Mouse (Mus musculus) heart, embryonic 11.5 days (tissue): ENCODE results near the gene Thsd4. TPM values are rescaled to one million over a fixed set of nuclear protein-coding genes. Genes with fewer than 3 reads are reported as not detected.

ENCODE experiments used
- ATAC-seq: fragments of 200-750 bp; cut with Nextera tagmentation; replicated peaks from 2 replicates; pipeline ENCODE4 v1.8.0; 2017; ENCODE audit warnings: moderate library complexity; ENCODE audit not compliant: insufficient number of reproducible peaks, low FRiP score, low TSS enrichment
- H3K27ac ChIP-seq: fragments of 300-500 bp; sonication (generic); 2 replicates; pipeline ENCODE4 v1.5.1; 2014; ENCODE audit warnings: mild to moderate bottlenecking, low read depth, low read length
- H3K27me3 ChIP-seq: fragments of 300-500 bp; sonication (generic); 2 replicates; pipeline ENCODE4 v1.6.1; 2014; ENCODE audit warnings: mild to moderate bottlenecking, low read length, mixed read lengths; ENCODE audit not compliant: control insufficient read depth, insufficient read depth
- H3K36me3 ChIP-seq: fragments of 300-500 bp; sonication (generic); 2 replicates; pipeline ENCODE4 v1.6.1; 2014; ENCODE audit warnings: mild to moderate bottlenecking, low read length, moderate library complexity, mixed read lengths; ENCODE audit not compliant: control insufficient read depth, insufficient read depth
- H3K4me1 ChIP-seq: fragments of 300-500 bp; sonication (generic); 2 replicates; pipeline ENCODE4 v1.6.1; 2014; ENCODE audit warnings: low read length; ENCODE audit not compliant: control insufficient read depth, insufficient read depth
- H3K4me2 ChIP-seq: fragments of 300-500 bp; sonication (generic); 2 replicates; pipeline ENCODE4 v1.6.1; 2014; ENCODE audit warnings: mild to moderate bottlenecking, moderate library complexity
- H3K4me3 ChIP-seq: fragments of 300-500 bp; sonication (generic); 2 replicates; pipeline ENCODE4 v1.5.1; 2014; ENCODE audit warnings: low read depth, low read length
- H3K9ac ChIP-seq: fragments of 300-500 bp; sonication (generic); 2 replicates; pipeline ENCODE4 v1.6.1; 2014; ENCODE audit warnings: mild to moderate bottlenecking, low read depth, low read length, moderate library complexity
- H3K9me3 ChIP-seq: fragments of 300-500 bp; sonication (generic); replicated peaks from 2 replicates; pipeline ENCODE4 v1.6.1; 2016; ENCODE audit warnings: low read length; ENCODE audit not compliant: control insufficient read depth
- WGBS: fragments of 180-500 bp; shearing (Covaris S2); extraction: QIAGEN DNeasy Blood & Tissue Kit; methylation state at CpG from one replicate; pipeline ENCODE4 v1.1.7; 2014; ENCODE audit not compliant: insufficient replicate concordance; 5-methylcytosine and 5-hydroxymethylcytosine counted together
- polyA plus RNA-seq: library from polyadenylated mRNA; unstranded; fragments of >200 nt; fragmentation: Nextera tagmentation; extraction: Ambion mirVana; gene quantifications from 2 replicates; pipeline ENCODE4 v1.2.1, GENCODE M21; 2014

Thsd4 gene
- polyA plus RNA-seq, 1 experiment from 2014 or later = 14.6 TPM

DNA sequence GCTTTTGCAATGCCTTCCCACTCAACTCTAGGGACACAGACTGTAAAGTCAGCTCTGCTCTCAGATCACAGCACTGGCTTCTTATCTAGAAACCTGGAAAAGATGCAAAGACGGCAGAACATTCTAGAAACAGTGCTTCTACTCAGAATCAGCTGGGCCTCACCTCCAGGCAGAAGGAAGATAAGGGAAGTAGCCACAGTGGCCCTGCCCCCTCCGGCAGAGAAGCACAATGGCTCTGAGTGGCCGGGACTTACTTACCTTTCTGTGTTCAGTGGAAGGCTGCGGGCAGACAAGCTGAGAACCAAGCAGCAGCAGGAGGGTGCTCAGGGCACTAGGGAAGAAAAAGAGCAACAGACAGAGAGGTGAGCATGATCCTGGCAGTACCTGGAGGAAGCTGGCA lies 39.7 kb downstream of the Thsd4 start:
- ATAC-seq = no peak
- Histone ChIP-seq H3K9me3 (no peaks in the 10 kb centered on the region), H3K4me1 (peaks cover 11% of the 10 kb centered on the region), H3K27ac (peak overlapping the region; percentile 70), H3K4me2 (0 out of 2 replicates have a peak overlapping the region, but pooled peaks have one; percentile 10), H3K27me3 (no peaks in the 10 kb centered on the region), H3K36me3 (no peaks in the 10 kb centered on the region), H3K9ac (no peak overlapping the region), H3K4me3 (no peak overlapping the region)
- 19% methylated on average over 4 of the region's 4 CpGs for WGBS

DNA sequence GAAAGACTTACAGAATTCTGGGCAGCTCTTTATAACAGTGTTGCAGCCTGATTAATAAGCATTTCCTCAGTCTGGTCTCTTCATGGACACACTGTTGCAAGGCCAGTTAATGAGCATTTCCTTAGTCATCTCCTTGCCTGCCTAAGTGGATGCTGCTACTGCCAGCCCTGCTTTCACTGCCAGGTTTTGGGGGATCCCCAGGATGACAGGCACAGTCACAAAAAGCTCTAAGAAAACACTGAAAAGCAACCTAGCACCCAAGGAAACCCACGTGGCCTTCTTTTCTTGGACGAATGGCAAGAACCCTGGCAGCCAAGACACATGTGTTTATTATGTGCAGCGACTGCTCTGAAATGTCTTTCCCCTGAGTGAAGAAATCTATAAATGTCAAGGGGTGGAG lies 41.8 kb downstream of the Thsd4 start:
- H3K27me3 ChIP-seq = no peaks in the 10 kb centered on the region
- WGBS = 80% methylated on average over 3 of the region's 3 CpGs
- no peak overlapping the region for H3K9ac ChIP-seq
- H3K36me3 ChIP-seq = no peaks in the 10 kb centered on the region
- H3K4me2 ChIP-seq = no peak overlapping the region
- no peak overlapping the region for H3K4me3 ChIP-seq
- H3K27ac ChIP-seq = no peak overlapping the region
- peaks cover 11% of the 10 kb centered on the region for H3K4me1 ChIP-seq
- no peaks in the 10 kb centered on the region for H3K9me3 ChIP-seq
- no peak for ATAC-seq

DNA sequence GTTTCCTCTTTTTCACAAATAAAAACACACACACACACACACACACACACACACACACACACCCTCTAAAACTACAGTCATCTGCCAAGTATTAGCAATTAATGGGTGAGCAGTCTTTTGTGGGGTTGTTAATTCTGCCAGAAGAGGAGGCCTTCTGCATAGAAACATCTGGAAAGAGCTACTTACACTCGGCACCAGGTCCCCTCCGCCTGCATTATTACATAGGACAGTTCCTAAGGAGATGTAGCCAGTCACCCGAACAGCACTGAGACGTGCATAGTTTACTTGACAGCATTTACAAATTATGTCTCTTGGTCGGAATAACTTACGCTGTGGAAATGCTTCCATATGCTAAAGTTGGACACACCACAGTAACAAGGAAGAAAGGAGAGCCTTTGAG lies 43.0 kb downstream of the Thsd4 start:
- Histone ChIP-seq H3K9me3 (no peaks in the 10 kb centered on the region), H3K9ac (no peak overlapping the region), H3K4me1 (peaks cover 11% of the 10 kb centered on the region), H3K27me3 (no peaks in the 10 kb centered on the region), H3K36me3 (no peaks in the 10 kb centered on the region), H3K4me3 (no peak overlapping the region), H3K27ac (0 out of 2 replicates have a peak overlapping the region, but pooled peaks have one; percentile 35), H3K4me2 (no peak overlapping the region)
- WGBS = 68% methylated on average over 6 of the region's 6 CpGs
- no peak for ATAC-seq

DNA sequence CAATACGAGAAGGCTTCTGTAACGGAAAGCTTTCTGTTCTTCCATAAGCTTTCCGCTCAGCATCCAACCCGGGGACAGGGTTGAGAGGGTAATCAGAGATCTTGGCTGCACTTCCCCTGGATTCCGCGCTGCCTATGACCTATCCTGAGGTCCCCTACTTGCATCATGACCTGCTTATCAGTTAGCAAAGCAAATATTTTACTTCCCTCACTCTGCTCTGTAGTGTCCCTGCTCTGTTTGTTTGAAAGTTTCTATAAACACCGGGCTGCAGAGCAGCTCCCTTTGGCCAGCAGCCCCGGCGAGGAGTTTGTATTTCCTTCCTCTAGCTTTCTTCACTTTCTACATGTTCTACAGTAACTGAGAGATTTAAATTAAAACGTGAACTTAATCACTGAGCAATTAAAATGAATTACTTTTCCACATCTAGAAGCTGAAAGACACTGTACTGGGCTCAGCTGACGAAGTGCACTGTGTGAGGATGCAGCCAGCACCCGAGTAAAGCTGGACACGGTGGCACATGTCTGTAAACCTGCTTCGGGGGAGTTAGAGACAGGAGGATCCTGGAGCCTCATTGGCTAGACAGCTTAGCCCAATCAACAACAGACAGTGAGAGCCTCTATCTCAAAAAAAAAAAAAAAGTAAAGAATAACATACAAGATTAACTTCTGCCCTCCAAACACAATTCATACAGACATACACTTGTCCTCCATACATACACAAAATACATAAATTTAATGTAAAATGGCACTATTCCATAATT lies 43.7 kb downstream of the Thsd4 start:
- H3K27ac ChIP-seq = 0 out of 2 replicates have a peak overlapping the region, but pooled peaks have one; percentile 16
- WGBS = 30% methylated on average over 14 of the region's 14 CpGs
- peak; percentile 59; the same call in 1 of the 2 replicates for ATAC-seq

DNA sequence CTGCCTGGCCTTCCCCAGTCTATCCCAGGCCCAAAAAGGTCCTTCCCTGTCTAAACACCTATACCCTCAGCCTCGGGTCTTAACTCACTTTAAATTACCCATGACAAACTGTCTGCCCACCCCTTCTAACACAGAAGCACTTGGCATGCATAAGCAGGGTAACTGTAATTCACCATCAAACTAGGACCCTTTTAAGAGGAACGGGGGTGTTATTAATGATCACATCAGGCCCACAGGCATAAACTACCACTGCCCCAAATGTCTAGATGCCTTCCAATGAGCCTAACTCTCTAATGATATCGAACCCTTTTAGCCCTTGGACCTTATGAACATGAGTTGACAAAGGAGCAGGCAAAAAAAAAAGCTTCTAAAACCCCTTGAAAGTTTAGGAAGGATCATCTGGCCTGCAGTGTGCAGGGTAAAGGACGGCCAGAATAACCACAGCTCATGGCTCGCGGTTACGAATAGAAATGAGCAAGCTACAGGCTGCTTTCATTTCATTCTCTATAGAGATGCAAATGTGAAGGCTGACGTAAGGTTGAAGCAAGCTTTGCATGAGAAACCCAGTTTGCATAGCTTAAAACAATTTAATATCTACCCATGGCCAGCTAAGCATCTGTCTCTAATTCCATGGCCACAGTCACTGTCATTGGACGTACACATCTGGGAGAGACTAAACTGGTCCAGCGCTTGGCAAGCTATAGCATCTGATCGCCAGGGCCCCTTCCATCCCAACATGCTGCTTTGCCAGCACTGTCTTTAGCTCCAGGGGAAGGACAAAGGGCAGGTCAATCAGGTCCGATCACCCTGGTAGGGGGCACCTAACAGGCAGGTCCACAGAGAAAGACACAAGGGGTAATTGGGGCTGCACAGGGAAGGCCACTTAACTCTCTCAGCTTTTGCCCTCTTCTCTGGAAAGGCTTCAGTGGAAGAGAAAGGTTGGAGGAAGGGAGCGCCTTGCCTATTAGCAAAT lies 61.5 kb downstream of the Thsd4 start:
- Histone ChIP-seq H3K27me3 (no peaks in the 10 kb centered on the region), H3K36me3 (no peaks in the 10 kb centered on the region), H3K4me3 (no peak overlapping the region), H3K27ac (no peak overlapping the region), H3K9ac (no peak overlapping the region), H3K4me2 (no peak overlapping the region), H3K9me3 (no peaks in the 10 kb centered on the region), H3K4me1 (peaks cover 6% of the 10 kb centered on the region; the same call in 1 of the 2 replicates)
- ATAC-seq = no peak
- 90% methylated on average over 13 of the region's 13 CpGs for WGBS

More for the DNA sequence above, 43.7 kb downstream of the Thsd4 start:
- no peak overlapping the region for H3K9ac ChIP-seq
- H3K36me3 ChIP-seq = no peaks in the 10 kb centered on the region
- no peak overlapping the region for H3K4me3 ChIP-seq
- no peaks in the 10 kb centered on the region for H3K27me3 ChIP-seq
- no peaks in the 10 kb centered on the region for H3K9me3 ChIP-seq
- peak overlapping the region; percentile 38; the same call in 1 of the 2 replicates for H3K4me2 ChIP-seq
- H3K4me1 ChIP-seq = peaks cover 11% of the 10 kb centered on the region

DNA sequence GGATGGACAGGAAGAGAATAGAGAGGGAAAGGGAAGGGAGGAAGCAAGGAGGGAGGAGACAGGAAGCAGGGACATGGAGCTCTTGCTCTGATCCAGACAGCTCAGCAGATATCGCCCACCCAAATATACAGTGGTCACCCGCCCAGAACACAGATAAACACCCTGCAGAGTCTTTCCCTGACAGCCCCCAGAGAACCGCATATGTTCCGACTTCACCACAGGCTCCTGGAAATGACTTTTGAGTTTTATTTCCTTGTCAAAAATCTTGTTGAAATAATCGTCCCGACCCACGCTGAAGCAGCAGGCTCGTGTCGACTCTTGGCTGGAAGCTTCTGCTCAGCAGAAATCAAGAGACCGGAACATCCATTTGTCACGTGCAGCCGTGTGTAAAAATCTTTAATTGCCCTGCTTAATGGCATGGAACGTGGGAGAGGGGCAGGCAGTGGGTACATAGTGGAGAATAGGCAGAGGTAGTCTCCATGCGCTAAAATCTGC lies 63.3 kb downstream of the Thsd4 start:
- no peak overlapping the region for H3K4me2 ChIP-seq
- H3K36me3 ChIP-seq = no peaks in the 10 kb centered on the region
- H3K9ac ChIP-seq = no peak overlapping the region
- ATAC-seq = no peak
- H3K27ac ChIP-seq = no peak overlapping the region
- no peaks in the 10 kb centered on the region for H3K27me3 ChIP-seq
- no peak overlapping the region for H3K4me3 ChIP-seq
- H3K9me3 ChIP-seq = no peaks in the 10 kb centered on the region
- 68% methylated on average over 14 of the region's 14 CpGs for WGBS
- H3K4me1 ChIP-seq = peaks cover 6% of the 10 kb centered on the region; the same call in 1 of the 2 replicates

DNA sequence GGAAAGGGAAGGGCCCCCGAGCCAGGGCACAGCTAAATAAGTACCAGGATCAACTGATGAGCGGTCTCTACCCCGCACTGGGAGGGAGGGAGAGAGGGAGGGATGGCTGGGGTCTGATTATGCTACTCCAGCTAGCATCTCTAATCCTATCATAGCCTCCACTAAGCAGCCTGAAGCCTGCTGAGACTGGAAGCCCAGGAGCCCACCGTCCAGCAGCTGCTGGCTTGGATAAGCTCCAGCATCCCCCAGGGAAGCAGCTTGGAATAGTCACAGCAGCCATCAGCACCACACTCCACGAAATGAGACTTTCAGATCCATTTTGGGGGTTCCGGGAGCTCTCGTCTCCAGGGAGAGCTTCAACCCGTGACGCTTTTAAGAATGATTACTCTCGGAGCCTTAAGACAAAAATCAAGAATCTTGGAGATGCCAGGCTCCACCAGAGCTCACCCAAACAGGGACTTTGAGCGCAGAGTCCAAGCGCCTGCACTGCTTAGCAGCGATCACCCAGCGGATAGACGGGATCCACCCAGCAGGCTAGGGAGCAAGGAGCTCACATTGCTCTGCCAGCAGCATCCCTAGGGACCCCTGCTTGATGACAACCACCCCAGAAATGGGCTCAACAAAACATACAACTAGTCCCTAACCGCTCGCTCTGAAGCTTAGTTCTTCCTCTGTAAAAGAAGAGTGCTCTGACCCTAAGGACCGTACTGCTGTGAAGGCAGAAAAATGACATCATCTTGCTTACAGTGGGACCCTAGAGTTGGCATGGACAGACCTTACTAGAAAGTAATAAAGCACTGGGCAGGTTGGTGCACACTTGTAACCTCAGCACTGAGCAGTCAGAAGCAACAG lies 64.3 kb downstream of the Thsd4 start:
- H3K4me1 ChIP-seq = peaks cover 6% of the 10 kb centered on the region; the same call in 1 of the 2 replicates
- no peaks in the 10 kb centered on the region for H3K9me3 ChIP-seq
- H3K36me3 ChIP-seq = no peaks in the 10 kb centered on the region
- H3K4me3 ChIP-seq = no peak overlapping the region
- no peak overlapping the region for H3K9ac ChIP-seq
- H3K27me3 ChIP-seq = no peaks in the 10 kb centered on the region
- WGBS = 63% methylated on average over 18 of the region's 18 CpGs
- no peak for ATAC-seq
- H3K4me2 ChIP-seq = no peak overlapping the region
- H3K27ac ChIP-seq = no peak overlapping the region; the same call in 1 of the 2 replicates

DNA sequence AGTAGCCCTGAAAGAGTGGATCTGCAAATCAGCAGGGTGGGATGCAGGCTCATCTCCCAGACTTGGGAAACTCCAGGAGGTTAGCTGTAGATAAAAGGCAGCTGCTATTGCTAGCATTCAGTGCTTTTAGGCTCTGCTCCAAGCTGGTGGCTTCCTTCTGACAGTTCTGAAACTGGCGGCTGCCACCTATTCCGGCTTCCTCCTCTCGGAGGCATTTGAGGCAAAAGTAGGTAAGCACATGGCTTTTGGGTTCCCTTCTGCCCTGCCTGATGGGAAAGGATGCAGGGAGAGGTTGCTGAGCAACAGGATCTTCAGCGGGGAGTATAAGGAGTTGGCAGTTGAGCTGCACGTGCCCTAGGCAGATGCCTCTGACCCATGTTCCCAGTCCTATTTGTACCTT lies 65.2 kb downstream of the Thsd4 start:
- 61% methylated on average over 5 of the region's 5 CpGs for WGBS
- Histone ChIP-seq H3K9me3 (no peaks in the 10 kb centered on the region), H3K36me3 (no peaks in the 10 kb centered on the region), H3K27me3 (no peaks in the 10 kb centered on the region), H3K4me2 (no peak overlapping the region), H3K9ac (no peak overlapping the region), H3K4me1 (peaks cover 6% of the 10 kb centered on the region; the same call in 1 of the 2 replicates), H3K4me3 (no peak overlapping the region), H3K27ac (no peak overlapping the region)
- ATAC-seq = no peak
